Mouse (Mus musculus): ENCODE results near the gene Olfr51. TPM values are rescaled to one million over a fixed set of nuclear protein-coding genes. Genes with fewer than 3 reads are reported as not detected.
"Not testable (repeated sequence)": the region's sequence is repeated elsewhere in the genome, so short reads cannot be mapped to it uniquely, and the experiment has no call there.

The Olfr51 gene
- not detected in 2 replicates for total RNA-seq (2021)
- long read RNA-seq, experiment 1 = 0 reads
- long read RNA-seq, experiment 2 = 0 reads

DNA sequence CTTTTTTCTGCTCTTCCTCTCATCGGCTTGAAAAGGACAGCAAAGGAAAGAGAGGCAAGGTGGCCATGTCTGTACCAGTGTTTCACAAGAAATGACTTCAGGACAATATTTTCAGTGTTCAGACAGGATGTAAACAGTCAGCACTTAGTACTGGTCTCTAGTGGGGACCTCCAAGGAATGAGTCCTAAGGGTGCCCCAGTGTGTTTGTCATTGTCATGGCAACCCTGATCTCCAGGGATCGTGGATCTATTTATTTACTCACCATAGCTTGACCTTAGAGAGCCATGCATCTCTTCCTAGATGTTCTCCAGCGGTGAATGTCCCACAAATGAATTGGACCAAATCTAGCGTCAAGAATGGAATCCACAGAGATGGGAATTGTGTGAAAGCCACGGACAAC is at the start of gene Olfr51:
TSS of gene Olfr51 (plus strand) at position 301 of the 400 bp plus-strand sequence.
- no peak for DNase-seq

DNA sequence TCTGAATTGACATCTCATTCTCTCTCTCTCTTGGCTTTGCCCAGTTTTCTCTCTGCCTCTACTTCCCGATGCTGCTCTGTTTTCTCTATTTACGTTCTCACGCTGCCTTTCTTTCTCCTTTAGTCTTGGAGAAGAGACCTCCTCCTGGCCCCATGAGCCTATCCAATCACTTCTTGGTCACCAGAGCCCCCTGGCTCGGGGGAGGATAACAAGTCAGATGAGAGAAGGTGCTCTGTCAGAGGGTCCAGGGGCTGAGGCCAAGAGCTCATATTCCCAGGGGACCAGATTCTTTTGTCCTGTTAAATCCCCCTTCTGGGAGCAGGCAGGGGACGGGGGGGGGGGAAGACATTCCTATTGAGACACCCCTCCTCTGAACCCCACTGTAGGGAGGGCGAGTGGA is 49.7 kb upstream of the Olfr51 start, which contains the start of gene Prop1:
TSS of gene Prop1 (minus strand) at position 101 of the 400 bp plus-strand sequence.
- no peak for DNase-seq

DNA sequence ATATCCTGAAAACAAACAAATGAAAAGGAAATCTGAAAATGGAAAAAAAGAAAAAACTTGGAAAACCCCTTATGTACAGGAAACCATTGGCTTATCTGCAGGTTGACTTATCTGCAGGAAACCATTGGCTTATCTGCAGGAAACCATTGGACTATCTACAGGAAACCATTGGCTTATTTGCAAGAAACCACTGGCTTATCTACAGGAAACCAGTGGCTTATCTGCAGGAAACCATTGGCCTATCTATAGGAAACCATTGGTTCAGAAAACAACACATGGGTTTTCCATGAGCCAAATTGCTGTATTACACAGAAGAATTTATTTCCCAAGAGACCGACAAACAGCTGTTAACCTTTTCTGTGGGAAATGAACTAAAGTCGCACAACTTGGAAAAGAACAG is 38.5 kb upstream of the Olfr51 start:
- DNase-seq = no peak

DNA sequence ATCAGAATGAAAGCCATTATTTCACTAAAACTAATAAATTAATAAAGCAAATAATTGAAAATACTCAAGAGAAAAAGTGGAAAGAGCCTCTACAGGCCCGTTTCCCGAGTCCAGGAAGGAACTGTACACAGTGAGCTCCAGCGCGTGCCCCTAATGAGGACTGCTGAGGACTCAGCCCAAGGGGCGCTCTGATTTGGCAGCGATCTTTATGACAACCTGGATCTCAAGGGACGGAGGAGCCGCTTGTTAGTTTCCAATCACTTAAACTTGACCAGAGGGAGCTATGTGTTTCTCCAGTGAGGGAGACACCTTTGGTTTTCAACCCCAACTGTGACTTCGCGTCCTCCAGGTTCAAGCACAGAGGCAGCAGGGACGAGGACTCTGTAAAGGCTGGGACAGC is 37.2 kb upstream of the Olfr51 start, which contains the start of gene Olfr1378:
TSS of gene Olfr1378 (plus strand) at position 301 of the 400 bp plus-strand sequence.
- no peak for DNase-seq

DNA sequence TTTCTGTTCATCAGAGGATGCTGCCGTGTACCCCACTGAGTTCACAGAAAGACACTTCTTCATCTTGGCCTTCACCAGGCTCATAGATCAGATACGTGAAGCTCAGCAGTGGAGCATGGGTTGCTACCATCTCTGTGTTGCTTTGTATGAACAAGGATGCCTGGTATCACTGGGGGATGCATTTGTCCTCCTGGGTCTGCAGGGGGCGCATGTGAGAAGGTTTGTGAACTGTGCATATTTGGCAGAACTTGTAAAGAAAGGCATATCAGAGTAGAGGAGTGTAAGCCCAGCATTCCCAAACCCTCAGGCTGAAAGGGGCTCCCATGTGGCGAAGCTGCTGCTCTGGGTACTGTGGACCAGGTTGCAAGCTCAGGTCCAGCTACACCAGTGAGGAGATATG is 26.2 kb upstream of the Olfr51 start:
- DNase-seq = peak; percentile 48

DNA sequence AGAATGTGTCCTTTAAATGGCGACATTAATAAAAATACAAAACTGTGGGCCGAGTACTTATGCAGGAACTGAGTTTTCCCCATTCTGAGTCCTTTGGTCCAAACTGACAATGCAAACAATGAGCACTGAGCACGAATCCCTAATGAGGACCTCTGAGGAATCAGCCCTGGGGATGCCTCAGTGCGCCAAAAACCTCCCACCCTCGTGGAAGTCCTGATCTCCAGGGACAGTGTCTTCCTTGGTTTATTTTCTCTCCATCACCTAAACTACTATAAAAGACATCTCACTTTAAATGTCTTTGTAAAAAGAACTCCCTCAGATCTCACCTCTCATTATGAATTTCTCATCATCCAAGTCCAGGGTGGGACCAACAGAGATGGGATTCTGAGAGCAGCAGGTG is 21.7 kb upstream of the Olfr51 start, which contains the start of gene Olfr1377:
TSS of gene Olfr1377 (plus strand) at position 301 of the 400 bp plus-strand sequence.
- no peak for DNase-seq

DNA sequence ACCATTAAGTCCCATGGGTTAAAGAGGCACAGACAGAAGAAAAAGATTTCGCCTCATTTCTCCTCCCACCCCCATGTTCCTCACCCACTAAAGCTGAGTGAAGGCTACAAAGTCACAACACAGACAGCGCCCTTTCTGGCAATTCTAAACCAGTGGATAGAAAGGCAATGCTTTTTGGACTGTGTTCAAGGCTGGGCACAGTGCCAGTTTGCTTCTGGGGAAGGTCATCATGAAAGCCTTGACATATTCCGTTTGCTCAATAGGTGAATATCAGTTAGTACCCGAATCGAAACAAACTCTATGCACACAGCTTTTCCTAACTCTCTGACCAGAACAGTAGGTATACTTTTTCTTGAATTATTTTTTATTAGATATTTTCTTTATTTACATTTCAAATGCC is 8.4 kb downstream of the Olfr51 start:
- peak; percentile 93 for DNase-seq

DNA sequence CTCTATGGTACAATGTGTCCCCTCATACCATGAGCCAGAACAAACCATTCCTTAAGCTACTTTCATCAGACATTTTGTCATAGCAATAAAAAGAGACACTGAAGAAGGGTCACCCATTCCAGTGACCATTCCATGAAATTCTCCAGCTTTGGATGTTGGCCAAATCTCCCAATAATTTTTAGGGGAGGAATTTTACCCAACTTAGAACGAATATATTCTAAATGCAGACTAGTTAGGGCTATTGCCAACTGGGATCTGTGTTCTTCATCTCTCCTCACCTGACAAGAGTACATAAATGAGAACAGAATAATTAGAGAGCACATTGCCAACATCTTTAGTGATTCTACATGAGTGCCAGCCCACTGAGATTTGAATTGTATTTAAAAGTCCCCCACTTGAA is 10.5 kb downstream of the Olfr51 start, which contains the start of gene Olfr54:
TSS of gene Olfr54 (plus strand) at position 301 of the 400 bp plus-strand sequence.
- no peak for DNase-seq

DNA sequence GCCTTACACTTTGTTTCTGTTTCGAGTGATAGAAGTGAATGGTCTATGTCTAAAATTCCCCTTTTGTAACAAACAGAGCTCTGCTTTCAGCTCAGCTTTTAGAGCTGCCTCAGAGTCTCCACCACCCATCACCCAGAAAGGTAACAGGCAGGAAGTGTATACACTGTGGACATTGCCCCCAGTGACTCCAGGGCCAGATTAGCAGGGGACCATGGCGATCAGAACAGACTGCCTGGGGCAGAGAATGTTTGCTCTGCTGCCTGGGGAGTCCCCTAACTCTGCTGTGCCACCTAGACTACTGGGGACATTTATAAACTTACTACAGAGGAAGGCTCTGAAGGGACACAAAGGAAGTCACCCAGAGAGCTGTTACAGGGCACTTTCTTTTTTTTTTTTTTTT is 12.9 kb downstream of the Olfr51 start:
- DNase-seq = no peak

DNA sequence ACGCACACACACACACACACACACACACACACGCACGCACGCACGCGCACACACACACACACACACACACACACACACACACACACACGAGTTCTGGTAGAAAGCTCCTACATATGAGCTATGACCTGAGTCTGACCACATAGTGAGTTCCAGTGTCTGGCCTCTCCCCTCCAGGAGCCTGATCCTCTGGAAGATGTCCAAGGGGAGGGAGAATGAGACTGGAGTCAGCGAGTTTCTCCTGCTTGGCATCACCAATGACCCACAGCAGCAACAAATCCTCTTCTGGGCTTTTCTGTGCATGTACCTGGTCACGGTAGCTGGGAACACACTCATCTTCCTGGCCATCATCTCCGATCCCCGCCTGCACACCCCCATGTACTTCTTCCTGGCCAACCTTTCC is 23.4 kb downstream of the Olfr51 start:
- not testable (repeated sequence) for DNase-seq

DNA sequence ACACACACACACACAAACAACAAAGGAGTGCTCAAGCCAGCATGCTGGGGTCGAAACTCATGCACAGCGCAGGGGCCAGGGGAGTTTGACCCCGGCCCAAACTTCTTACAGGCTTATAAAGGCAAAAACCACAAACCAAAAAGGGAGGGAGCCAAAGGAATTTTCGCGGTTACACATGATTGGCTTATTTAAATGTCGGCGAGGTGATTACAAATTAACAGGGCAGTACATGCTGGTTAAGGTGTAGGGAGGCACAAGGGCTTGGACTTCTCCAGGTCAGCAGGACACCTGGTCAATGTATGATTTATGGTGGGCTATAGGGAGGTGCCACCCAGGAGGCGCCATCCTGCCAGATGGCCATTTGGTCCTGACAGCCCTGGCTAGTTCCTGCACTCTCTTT is 26.0 kb downstream of the Olfr51 start:
- not testable (repeated sequence) for DNase-seq

DNA sequence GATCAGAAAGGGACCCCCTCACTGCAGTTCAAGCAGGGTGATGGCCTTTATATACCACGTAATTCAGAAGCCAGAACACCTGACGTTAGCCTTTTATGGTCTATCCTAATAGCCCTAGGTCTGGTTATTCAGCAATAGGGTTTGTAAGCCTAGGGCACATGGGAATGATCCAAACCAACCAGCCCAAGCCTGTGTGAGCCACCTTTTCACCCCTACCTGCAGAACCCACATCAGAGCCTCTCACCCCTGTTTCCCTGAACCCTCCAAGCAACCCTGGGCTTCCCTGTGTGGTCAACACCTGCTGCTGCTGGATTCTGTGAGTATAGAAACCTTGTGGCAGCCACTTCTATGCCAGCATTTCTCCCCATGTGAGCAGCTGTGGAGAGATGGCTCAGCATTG is 26.8 kb downstream of the Olfr51 start:
- DNase-seq = no peak

DNA sequence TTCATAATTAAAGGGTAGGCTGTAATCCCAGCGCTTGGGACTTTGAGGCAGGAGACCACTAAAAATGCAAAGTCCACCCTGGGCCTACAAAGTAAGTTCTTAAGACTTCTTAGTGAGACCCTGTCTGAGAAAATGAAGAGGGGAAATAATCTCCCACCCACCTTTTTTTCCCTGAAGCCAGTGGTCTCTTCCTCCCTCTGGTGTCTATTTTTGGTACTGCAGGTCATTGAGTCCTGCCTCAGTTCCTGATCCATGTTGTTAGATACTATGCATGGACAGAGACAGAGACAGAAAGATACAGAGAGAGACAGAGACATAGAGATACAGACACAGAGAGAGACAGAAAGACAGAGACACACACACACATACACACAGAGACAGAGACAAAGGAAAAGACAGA is 29.5 kb downstream of the Olfr51 start:
- DNase-seq = peak; percentile 17

DNA sequence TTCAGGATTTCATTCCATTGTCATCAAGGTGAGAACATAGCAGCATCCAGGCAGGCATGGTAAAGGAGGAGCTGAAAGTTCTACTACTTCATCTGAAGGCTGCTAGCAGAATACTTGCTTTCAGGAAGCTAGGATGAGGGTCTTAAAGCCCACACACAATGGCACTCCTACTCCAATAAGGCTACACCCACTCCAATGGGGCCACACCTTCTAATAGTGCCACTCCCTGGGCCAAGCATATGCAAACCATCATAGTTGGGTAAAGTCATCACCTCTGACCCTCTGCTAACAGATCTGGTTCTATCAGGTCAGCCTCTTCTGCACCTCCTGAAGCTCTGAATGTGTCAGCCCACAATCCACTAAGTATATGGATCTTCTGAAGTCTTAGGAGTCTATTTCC is 30.7 kb downstream of the Olfr51 start:
- not testable (repeated sequence) for DNase-seq

DNA sequence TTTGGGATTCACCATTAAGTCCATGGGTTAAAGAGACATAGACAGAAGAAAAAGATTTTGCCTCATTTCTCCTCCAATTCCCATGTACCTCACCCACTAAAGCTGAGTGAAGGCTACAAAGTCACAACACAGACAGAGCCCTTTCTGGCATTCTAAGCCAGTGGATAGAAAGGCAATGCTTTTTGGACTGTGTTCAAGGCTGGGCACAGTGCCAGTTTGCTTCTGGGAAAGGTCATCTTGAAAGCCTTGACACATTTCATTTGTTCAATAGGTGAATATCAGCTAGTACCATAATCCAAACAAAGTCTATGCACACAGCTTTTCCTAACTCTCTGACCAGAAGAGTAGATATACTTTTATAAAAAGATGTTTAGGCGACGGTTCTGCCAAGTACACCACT is 32.6 kb downstream of the Olfr51 start:
- peak; percentile 83 for DNase-seq

DNA sequence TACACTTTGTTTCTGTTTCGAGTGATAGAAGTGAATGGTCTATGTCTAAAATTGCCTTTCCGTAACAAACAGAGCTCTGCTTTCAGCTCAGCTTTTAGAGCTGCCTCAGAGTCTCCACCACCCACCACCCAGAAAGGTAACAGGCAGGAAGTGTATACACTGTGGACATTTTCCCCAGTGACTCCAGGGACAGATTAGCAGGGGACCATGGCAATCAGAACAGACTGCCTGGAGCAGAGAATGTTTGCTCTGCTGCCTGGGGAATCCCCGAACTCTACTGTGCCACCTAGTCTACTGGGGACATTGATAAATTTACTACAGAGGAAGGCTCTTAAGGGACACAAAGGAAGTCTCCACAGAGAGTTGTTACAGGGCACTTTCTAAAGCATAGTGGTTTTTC is 41.4 kb downstream of the Olfr51 start:
- not testable (repeated sequence) for DNase-seq

DNA sequence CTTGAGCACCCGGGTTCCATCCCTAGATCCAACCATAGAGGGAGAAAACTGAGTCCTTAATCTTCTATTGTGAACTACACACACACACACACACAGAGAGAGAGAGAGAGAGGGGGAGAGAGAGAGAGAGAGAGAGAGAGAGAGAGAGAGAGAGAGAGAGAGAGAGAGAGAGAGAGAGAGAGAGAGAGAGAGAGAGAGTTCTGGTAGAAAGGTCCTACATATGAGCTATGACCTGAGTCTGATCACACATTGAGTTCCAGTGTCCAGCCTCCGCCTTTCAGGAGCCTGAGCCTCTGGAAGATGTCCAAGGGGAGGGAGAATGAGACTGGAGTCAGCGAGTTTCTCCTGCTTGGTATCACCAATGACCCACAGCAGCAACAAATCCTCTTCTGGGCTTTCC is 44.4 kb downstream of the Olfr51 start, which contains the start of gene Olfr1375:
TSS of gene Olfr1375 (plus strand) at position 301 of the 400 bp plus-strand sequence.
- DNase-seq = not testable (repeated sequence)

DNA sequence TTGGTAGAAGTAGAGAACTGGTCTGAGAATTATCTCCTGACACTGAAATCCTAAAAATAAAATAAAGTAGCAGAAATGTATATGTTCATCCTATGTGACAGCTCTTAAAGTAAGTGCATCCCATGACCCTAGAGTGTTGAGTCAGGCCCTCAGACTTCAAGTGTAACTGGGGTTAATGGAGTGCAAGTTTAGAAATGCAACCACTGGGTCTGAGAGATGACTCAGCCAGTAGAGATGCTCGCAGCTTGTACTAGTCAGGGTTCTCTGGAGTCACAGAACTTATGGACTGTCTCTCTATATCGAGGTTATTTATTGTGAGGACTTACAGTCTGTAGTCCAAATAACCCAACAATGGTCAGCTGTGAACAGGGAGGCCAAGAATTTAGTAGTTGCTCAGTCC is 48.3 kb downstream of the Olfr51 start:
- DNase-seq = no peak

DNA sequence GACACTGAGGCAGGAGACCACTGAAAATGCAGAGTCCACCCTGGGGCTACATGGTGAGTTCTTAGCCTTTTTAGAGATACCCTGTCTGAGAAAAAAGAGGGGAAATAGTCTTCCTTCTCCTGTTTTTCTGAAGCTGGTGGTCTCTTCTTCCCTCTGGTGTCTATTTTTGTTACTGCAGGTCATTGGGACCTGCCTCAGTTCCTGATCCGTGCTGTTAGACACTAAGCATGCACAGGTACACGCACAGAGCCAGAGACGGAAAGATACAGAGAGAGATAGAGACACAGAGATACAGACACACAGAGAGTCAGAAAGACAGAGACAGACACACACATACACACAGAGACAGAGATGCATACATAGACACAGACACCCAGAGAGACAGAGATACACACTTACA is 49.8 kb downstream of the Olfr51 start:
- no peak for DNase-seq

DNA sequence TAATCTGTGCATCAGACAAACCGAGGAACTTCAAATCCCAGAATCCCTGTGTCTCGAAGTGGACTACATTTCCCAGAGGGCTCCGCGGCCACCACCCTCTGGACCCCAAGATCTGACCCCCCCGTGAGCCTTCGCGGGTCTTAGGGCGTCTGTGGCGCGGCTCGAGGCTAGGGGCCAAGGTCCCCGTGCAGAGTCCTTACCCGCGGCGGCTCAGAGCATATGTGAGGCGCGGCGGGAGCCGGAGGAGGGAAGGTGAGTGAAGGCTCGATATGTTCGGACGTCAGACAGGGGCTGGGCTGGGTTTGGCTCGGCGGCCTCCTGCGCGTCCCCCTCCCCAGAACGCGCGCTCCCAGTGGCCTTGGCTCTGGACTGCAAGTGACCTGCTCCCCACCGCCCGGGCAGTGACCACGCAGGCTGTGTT is 55.8 kb downstream of the Olfr51 start, which contains the start of gene Zfp354a:
TSS of gene Zfp354a (plus strand) at position 107 of the 421 bp plus-strand sequence.
- DNase-seq = peak; percentile 81

All from adrenal gland, postnatal 14 days (tissue).